Mouse (Mus musculus) intestine, postnatal 0 days (tissue): ENCODE results near the gene Mettl14. TPM values are rescaled to one million over a fixed set of nuclear protein-coding genes. Genes with fewer than 3 reads are reported as not detected.
A peak's percentile ranks its signal among the peaks of the same experiment; 100 is the strongest.

ENCODE experiments used
- ATAC-seq: fragments of 200-750 bp; cut with Nextera tagmentation; 2 replicates; pipeline ENCODE4 v1.8.0; 2017; ENCODE audit warnings: mild to moderate bottlenecking, moderate TSS enrichment, moderate library complexity
- H3K27ac ChIP-seq: fragments of 300-500 bp; sonication (generic); 2 replicates; pipeline ENCODE4 v1.5.1; 2014; ENCODE audit warnings: mild to moderate bottlenecking, low read depth, low read length, moderate library complexity
- H3K27me3 ChIP-seq: fragments of 300-500 bp; sonication (generic); replicated peaks from 2 replicates; pipeline ENCODE4 v1.6.1; 2014; ENCODE audit warnings: low read length, mixed read lengths; ENCODE audit not compliant: control insufficient read depth, insufficient read depth
- H3K36me3 ChIP-seq: fragments of 300-500 bp; sonication (generic); 2 replicates; pipeline ENCODE4 v1.6.1; 2014; ENCODE audit warnings: mild to moderate bottlenecking, moderate library complexity; ENCODE audit not compliant: control insufficient read depth, insufficient read depth
- H3K4me1 ChIP-seq: fragments of 300-500 bp; sonication (generic); replicated peaks from 2 replicates; pipeline ENCODE4 v1.6.1; 2014; ENCODE audit warnings: antibody characterized with exemption, low read length, mixed read lengths; ENCODE audit not compliant: control insufficient read depth, insufficient read depth
- H3K4me2 ChIP-seq: fragments of 300-500 bp; sonication (generic); replicated peaks from 2 replicates; pipeline ENCODE4 v1.6.1; 2014; ENCODE audit warnings: low read depth, mild to moderate bottlenecking, moderate library complexity
- H3K4me3 ChIP-seq: fragments of 300-500 bp; sonication (generic); 2 replicates; pipeline ENCODE4 v1.5.1; 2014; ENCODE audit warnings: low read depth, low read length
- H3K9ac ChIP-seq: fragments of 300-500 bp; sonication (generic); 2 replicates; pipeline ENCODE4 v1.6.1; 2014; ENCODE audit warnings: mild to moderate bottlenecking, low read depth, low read length
- H3K9me3 ChIP-seq: fragments of 300-500 bp; sonication (generic); 2 replicates; pipeline ENCODE4 v1.6.1; 2016; ENCODE audit warnings: mixed run types; ENCODE audit not compliant: control insufficient read depth
- CTCF ChIP-seq: sonication (generic); IDR thresholded peaks from 2 replicates; pipeline ENCODE4 v1.5.1; 2016; ENCODE audit warnings: low read depth, mild to moderate bottlenecking, control low read depth, antibody characterized with exemption, moderate library complexity
- WGBS: fragments of 180-500 bp; shearing (Covaris S2); extraction: QIAGEN DNeasy Blood & Tissue Kit; methylation state at CpG from one replicate; pipeline ENCODE4 v1.1.7; 2014; 5-methylcytosine and 5-hydroxymethylcytosine counted together
- polyA plus RNA-seq: library from polyadenylated mRNA; unstranded; fragments of >200 nt; fragmentation: Nextera tagmentation; extraction: Ambion mirVana; gene quantifications from 2 replicates; pipeline ENCODE4 v1.2.1, GENCODE M21; 2015

The Mettl14 gene
- polyA plus RNA-seq, 1 experiment from 2014 or later, result 11.1 TPM

GRCm38 (mm10) chr3:123337853-123338252 lies 48.1 kb downstream of the Mettl14 start:
- Histone ChIP-seq H3K9ac (no peak overlapping the region), H3K36me3 (peaks cover 25% of the 10 kb centered on the region), H3K4me1 (peaks cover 11% of the 10 kb centered on the region; the same call in 1 of the 2 replicates), H3K27me3 (no peaks in the 10 kb centered on the region), H3K4me3 (no peak overlapping the region), H3K27ac (no peak overlapping the region), H3K9me3 (no peaks in the 10 kb centered on the region), H3K4me2 (no peak overlapping the region)
- no peak for ATAC-seq
- no peak for TF ChIP-seq CTCF
- WGBS, result 74% methylated on average over 6 of the region's 6 CpGs

- Histone ChIP-seq H3K9me3 (no peaks in the 10 kb centered on the region), H3K4me3 (no peak overlapping the region), H3K9ac (no peak overlapping the region), H3K4me1 (peaks cover 13% of the 10 kb centered on the region; the same call in 1 of the 2 replicates), H3K36me3 (peaks cover 18% of the 10 kb centered on the region), H3K27me3 (no peaks in the 10 kb centered on the region), H3K27ac (no peak overlapping the region), H3K4me2 (no peak overlapping the region)
- ATAC-seq, result no peak
- 71% methylated on average over 5 of the region's 5 CpGs for WGBS
- TF ChIP-seq CTCF, result no peak
Measured at GRCm38 (mm10) chr3:123336951-123337350, 49.0 kb downstream of the Mettl14 start.

GRCm38 (mm10) chr3:123336455-123336854 lies 49.5 kb downstream of the Mettl14 start:
- no peak overlapping the region for H3K4me3 ChIP-seq
- WGBS, result 58% methylated on average over 7 of the region's 7 CpGs
- H3K4me2 ChIP-seq, result no peak overlapping the region
- H3K4me1 ChIP-seq, result peaks cover 13% of the 10 kb centered on the region; the same call in 1 of the 2 replicates
- ATAC-seq, result no peak
- no peaks in the 10 kb centered on the region for H3K27me3 ChIP-seq
- no peak for TF ChIP-seq CTCF
- H3K9me3 ChIP-seq, result no peaks in the 10 kb centered on the region
- no peak overlapping the region for H3K27ac ChIP-seq
- H3K9ac ChIP-seq, result no peak overlapping the region
- H3K36me3 ChIP-seq, result peaks cover 20% of the 10 kb centered on the region

- H3K9ac ChIP-seq, result no peak overlapping the region
- no peaks in the 10 kb centered on the region for H3K27me3 ChIP-seq
- peaks cover 19% of the 10 kb centered on the region for H3K36me3 ChIP-seq
- TF ChIP-seq CTCF, result no peak
- ATAC-seq, result no peak
- H3K27ac ChIP-seq, result no peak overlapping the region
- H3K9me3 ChIP-seq, result no peaks in the 10 kb centered on the region
- H3K4me2 ChIP-seq, result no peak overlapping the region
- H3K4me1 ChIP-seq, result peaks cover 13% of the 10 kb centered on the region; the same call in 1 of the 2 replicates
- 16% methylated on average over 3 of the region's 3 CpGs for WGBS
- H3K4me3 ChIP-seq, result no peak overlapping the region
Measured at GRCm38 (mm10) chr3:123335480-123335879, 50.4 kb downstream of the Mettl14 start.

- Histone ChIP-seq H3K9me3 (no peaks in the 10 kb centered on the region), H3K4me3 (no peak overlapping the region), H3K4me2 (no peak overlapping the region), H3K27ac (peak overlapping the region; percentile 82), H3K9ac (no peak overlapping the region), H3K4me1 (peaks cover 13% of the 10 kb centered on the region; the same call in 1 of the 2 replicates), H3K27me3 (no peaks in the 10 kb centered on the region), H3K36me3 (peaks cover 21% of the 10 kb centered on the region)
- 24% methylated on average over 7 of the region's 7 CpGs for WGBS
- ATAC-seq, result peak; percentile 37; the same call in 1 of the 2 replicates
- TF ChIP-seq CTCF, result no peak
Measured at GRCm38 (mm10) chr3:123334947-123335346, 51.0 kb downstream of the Mettl14 start.

- no peak overlapping the region for H3K4me3 ChIP-seq
- no peaks in the 10 kb centered on the region for H3K9me3 ChIP-seq
- ATAC-seq, result peak; percentile 23; the same call in 1 of the 2 replicates
- WGBS, result 17% methylated on average over 4 of the region's 4 CpGs
- no peak overlapping the region for H3K9ac ChIP-seq
- no peaks in the 10 kb centered on the region for H3K27me3 ChIP-seq
- peaks cover 24% of the 10 kb centered on the region for H3K36me3 ChIP-seq
- no peak for TF ChIP-seq CTCF
- H3K4me1 ChIP-seq, result peaks cover 13% of the 10 kb centered on the region; the same call in 1 of the 2 replicates
- H3K27ac ChIP-seq, result peak overlapping the region; percentile 46; the same call in 1 of the 2 replicates
- no peak overlapping the region for H3K4me2 ChIP-seq
Measured at GRCm38 (mm10) chr3:123333055-123333424, 52.9 kb downstream of the Mettl14 start.
